Mouse (Mus musculus) heart, embryonic 16.5 days (tissue): ENCODE measurements around the gene Ganc. TPM values are rescaled to one million over a fixed set of nuclear protein-coding genes. Genes with fewer than 3 reads are reported as not detected.

Experiments used
- ATAC-seq: fragments of 200-750 bp; cut with Nextera tagmentation; replicated peaks from 2 replicates; pipeline ENCODE4 v1.8.0; 2017; ENCODE audit warnings: moderate number of reproducible peaks; ENCODE audit not compliant: insufficient read depth, low FRiP score; ENCODE audit errors: extremely low read depth
- H3K27ac ChIP-seq: fragments of 300-500 bp; sonication (generic); 2 replicates; pipeline ENCODE4 v1.5.1; 2014; ENCODE audit warnings: mild to moderate bottlenecking, low read length, control low read depth, moderate library complexity
- H3K27me3 ChIP-seq: fragments of 300-500 bp; sonication (generic); 2 replicates; pipeline ENCODE4 v1.6.1; 2014; ENCODE audit warnings: low read length, mixed read lengths; ENCODE audit not compliant: control insufficient read depth, insufficient read depth
- H3K36me3 ChIP-seq: fragments of 300-500 bp; sonication (generic); 2 replicates; pipeline ENCODE4 v1.6.1; 2014; ENCODE audit not compliant: control insufficient read depth, insufficient read depth
- H3K4me1 ChIP-seq: fragments of 300-500 bp; sonication (generic); 2 replicates; pipeline ENCODE4 v1.6.1; 2014; ENCODE audit warnings: low read length, mixed read lengths; ENCODE audit not compliant: control insufficient read depth, insufficient read depth
- H3K4me2 ChIP-seq: fragments of 300-500 bp; sonication (generic); 2 replicates; pipeline ENCODE4 v1.6.1; 2014; ENCODE audit warnings: low read depth, mild to moderate bottlenecking, control low read depth, low read length
- H3K4me3 ChIP-seq: fragments of 300-500 bp; sonication (generic); 2 replicates; pipeline ENCODE4 v1.5.1; 2014; ENCODE audit warnings: mild to moderate bottlenecking, control low read depth, low read length
- H3K9ac ChIP-seq: fragments of 300-500 bp; sonication (generic); 2 replicates; pipeline ENCODE4 v1.6.1; 2014; ENCODE audit warnings: low read length, control low read depth
- H3K9me3 ChIP-seq: fragments of 300-500 bp; sonication (generic); replicated peaks from 2 replicates; pipeline ENCODE4 v1.6.1; 2016; ENCODE audit warnings: low read length; ENCODE audit not compliant: control insufficient read depth
- WGBS: fragments of 180-500 bp; shearing (Covaris S2); extraction: QIAGEN DNeasy Blood & Tissue Kit; methylation state at CpG from one replicate; pipeline ENCODE4 v1.1.7; 2014; 5-methylcytosine and 5-hydroxymethylcytosine counted together
- polyA plus RNA-seq: library from polyadenylated mRNA; unstranded; fragments of >200 nt; fragmentation: Nextera tagmentation; extraction: Ambion mirVana; gene quantifications from 2 replicates; pipeline ENCODE4 v1.2.1, GENCODE M21; 2015

The Ganc gene
- polyA plus RNA-seq, 1 experiment from 2014 or later: 11.2 TPM

- Histone ChIP-seq H3K9me3 (no peaks in the 10 kb centered on the region), H3K4me1 (no peaks in the 10 kb centered on the region), H3K9ac (no peak overlapping the region), H3K4me2 (no peak overlapping the region), H3K36me3 (no peaks in the 10 kb centered on the region), H3K27ac (no peak overlapping the region; the same call in 1 of the 2 replicates), H3K27me3 (no peaks in the 10 kb centered on the region), H3K4me3 (no peak overlapping the region)
- 77% methylated on average over 5 of the region's 5 CpGs for WGBS
- ATAC-seq: 0 out of 2 replicates have a peak, but pooled peaks have one; percentile 14
These were observed 20.7 kb downstream of the Ganc start for GRCm38 (mm10) chr2:120424386-120424785.

GRCm38 (mm10) chr2:120444486-120444885 is 40.8 kb downstream of the Ganc start:
- ATAC-seq: no peak
- Histone ChIP-seq H3K4me2 (no peak overlapping the region), H3K4me1 (no peaks in the 10 kb centered on the region; the same call in 1 of the 2 replicates), H3K4me3 (no peak overlapping the region), H3K36me3 (no peaks in the 10 kb centered on the region), H3K9ac (no peak overlapping the region), H3K9me3 (no peaks in the 10 kb centered on the region), H3K27ac (no peak overlapping the region), H3K27me3 (no peaks in the 10 kb centered on the region)
- 96% methylated on average over 1 of the region's 1 CpGs for WGBS

GRCm38 (mm10) chr2:120446373-120446772 is 42.7 kb downstream of the Ganc start:
- H3K27ac ChIP-seq: peak overlapping the region; percentile 23; the same call in 1 of the 2 replicates
- H3K4me3 ChIP-seq: no peak overlapping the region
- 51% methylated on average over 10 of the region's 10 CpGs for WGBS
- no peak overlapping the region for H3K4me2 ChIP-seq
- H3K27me3 ChIP-seq: no peaks in the 10 kb centered on the region
- H3K9me3 ChIP-seq: no peaks in the 10 kb centered on the region
- no peaks in the 10 kb centered on the region for H3K36me3 ChIP-seq
- no peaks in the 10 kb centered on the region; the same call in 1 of the 2 replicates for H3K4me1 ChIP-seq
- 0 out of 2 replicates have a peak, but pooled peaks have one; percentile 49 for ATAC-seq
- no peak overlapping the region for H3K9ac ChIP-seq

- no peak for ATAC-seq
- no peak overlapping the region for H3K4me3 ChIP-seq
- H3K36me3 ChIP-seq: no peaks in the 10 kb centered on the region
- no peaks in the 10 kb centered on the region for H3K27me3 ChIP-seq
- no peak overlapping the region for H3K4me2 ChIP-seq
- no peaks in the 10 kb centered on the region; the same call in 1 of the 2 replicates for H3K4me1 ChIP-seq
- 94% methylated on average over 1 of the region's 1 CpGs for WGBS
- H3K9ac ChIP-seq: no peak overlapping the region
- no peaks in the 10 kb centered on the region for H3K9me3 ChIP-seq
- H3K27ac ChIP-seq: no peak overlapping the region
These were observed 43.6 kb downstream of the Ganc start for GRCm38 (mm10) chr2:120447306-120447705.

GRCm38 (mm10) chr2:120450724-120451123 is 47.0 kb downstream of the Ganc start:
- H3K9ac ChIP-seq: no peak overlapping the region
- peaks cover 4% of the 10 kb centered on the region; the same call in 1 of the 2 replicates for H3K9me3 ChIP-seq
- no peak overlapping the region for H3K4me3 ChIP-seq
- no peak overlapping the region for H3K27ac ChIP-seq
- no peak for ATAC-seq
- 49% methylated on average over 6 of the region's 6 CpGs for WGBS
- no peaks in the 10 kb centered on the region; the same call in 1 of the 2 replicates for H3K4me1 ChIP-seq
- H3K4me2 ChIP-seq: no peak overlapping the region
- H3K27me3 ChIP-seq: no peaks in the 10 kb centered on the region
- no peaks in the 10 kb centered on the region for H3K36me3 ChIP-seq

GRCm38 (mm10) chr2:120452600-120452999 is 48.9 kb downstream of the Ganc start:
- Histone ChIP-seq H3K9me3 (peaks cover 4% of the 10 kb centered on the region; the same call in 1 of the 2 replicates), H3K4me3 (no peak overlapping the region), H3K27ac (no peak overlapping the region), H3K4me2 (no peak overlapping the region), H3K36me3 (no peaks in the 10 kb centered on the region), H3K27me3 (no peaks in the 10 kb centered on the region), H3K9ac (no peak overlapping the region), H3K4me1 (no peaks in the 10 kb centered on the region)
- 50% methylated on average over 4 of the region's 4 CpGs for WGBS
- ATAC-seq: 0 out of 2 replicates have a peak, but pooled peaks have one; percentile 45

- Histone ChIP-seq H3K36me3 (no peaks in the 10 kb centered on the region), H3K9ac (no peak overlapping the region), H3K4me1 (no peaks in the 10 kb centered on the region), H3K4me3 (no peak overlapping the region), H3K27ac (no peak overlapping the region), H3K9me3 (peaks cover 4% of the 10 kb centered on the region; the same call in 1 of the 2 replicates), H3K4me2 (no peak overlapping the region), H3K27me3 (no peaks in the 10 kb centered on the region)
- 61% methylated on average over 2 of the region's 2 CpGs for WGBS
- peak; percentile 67; the same call in 1 of the 2 replicates for ATAC-seq
These were observed 51.3 kb downstream of the Ganc start for GRCm38 (mm10) chr2:120454987-120455386.

GRCm38 (mm10) chr2:120455719-120456118 is 52.0 kb downstream of the Ganc start, which contains the start of gene Capn3:
Gene Capn3, plus strand, starts transcription at chr2:120456019.
- H3K27me3 ChIP-seq: no peaks in the 10 kb centered on the region
- no peaks in the 10 kb centered on the region for H3K36me3 ChIP-seq
- ATAC-seq: no peak
- peaks cover 4% of the 10 kb centered on the region; the same call in 1 of the 2 replicates for H3K9me3 ChIP-seq
- no peak within 1 kb of the TSS for H3K4me2 ChIP-seq
- no peak within 1 kb of the TSS for H3K4me3 ChIP-seq
- WGBS: 71% methylated on average over 4 of the region's 4 CpGs
- H3K9ac ChIP-seq: no peak within 1 kb of the TSS
- H3K4me1 ChIP-seq: no peaks in the 10 kb centered on the region
- no peak within 1 kb of the TSS for H3K27ac ChIP-seq

- Histone ChIP-seq H3K27me3 (no peaks in the 10 kb centered on the region), H3K9ac (no peak overlapping the region), H3K36me3 (no peaks in the 10 kb centered on the region), H3K4me1 (peaks cover 10% of the 10 kb centered on the region), H3K27ac (no peak overlapping the region), H3K4me3 (no peak overlapping the region), H3K4me2 (no peak overlapping the region), H3K9me3 (no peaks in the 10 kb centered on the region)
- no peak for ATAC-seq
- WGBS: 70% methylated on average over 4 of the region's 4 CpGs
These were observed 56.5 kb downstream of the Ganc start for GRCm38 (mm10) chr2:120460216-120460615.
